18 mouse cellular contexts compared by ENCODE assay signal in the genomic region with DNA sequence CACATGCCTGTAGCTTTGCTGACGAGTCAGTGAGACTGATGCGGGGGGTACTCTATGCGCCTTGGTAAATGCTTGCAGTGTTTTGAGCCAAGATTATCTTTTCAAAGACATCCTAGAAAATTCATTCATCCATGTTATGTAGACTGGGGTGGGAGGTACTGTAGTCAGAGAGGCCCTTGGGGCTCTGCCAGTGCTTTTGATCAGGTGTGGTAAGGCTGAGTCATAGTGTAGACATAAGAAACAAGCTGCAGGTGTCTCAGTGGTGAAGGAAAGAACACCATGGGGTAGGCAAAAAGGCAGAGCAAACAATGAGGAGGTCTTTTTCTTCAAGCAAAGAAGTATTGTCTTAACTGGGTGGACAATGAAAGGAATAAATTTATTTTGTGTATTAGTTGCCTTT.
DNase-seq lines count a peak whose midpoint lies in the region; ATAC-seq and TF ChIP-seq lines count a peak whose summit lies in the region.
"Had no signal": no experiment of that assay in that cellular context is flagged by ENCODE, and none has a peak within 500 bp of the region (broad histone marks: within the 10 kb centered on the region; RNA-seq: fewer than 3 reads in every experiment).

No protein-coding gene starts in this region.

- peak; percentile 30 for DNase-seq in ovary, adult 18-20 months (ENCODE audit: low spot score)
- DNase-seq in ovary, postnatal 10 days (ENCODE audit: low spot score), result no peak
- DNase-seq in induced T-regulatory cell, adult 2 months (ENCODE audit: low read depth), result peak; percentile 40
- DNase-seq in lung, postnatal 0 days (ENCODE audit: low spot score), result peak; percentile 61
- DNase-seq in stomach, postnatal 0 days (ENCODE audit: low spot score), result peak; percentile 83
- no peak for DNase-seq in layer of hippocampus, postnatal 25 days (ENCODE audit: extremely low spot score in 1 of 2, low spot score in 1 of 2)
- no peak for DNase-seq in embryo, embryonic 9.5 days (ENCODE audit: extremely low spot score)
- DNase-seq: adrenal gland, adult 2 months; cerebellum, adult 9-11 months; kidney, adult 9 months; kidney, postnatal 25 days; thymus, postnatal 36 days had no signal

- H3K4me1 ChIP-seq in lung, postnatal 0 days (ENCODE audit: insufficient read depth, low read depth, low read length), result peaks cover 6% of the 10 kb centered on the region; the same call in 1 of the 2 replicates
- H3K4me1 ChIP-seq in stomach, postnatal 0 days (replicated peaks; ENCODE audit: control insufficient read depth, insufficient read depth), result no peaks in the 10 kb centered on the region
- H3K4me1 ChIP-seq: embryonic facial prominence, embryonic 13.5 days; liver, embryonic 12.5 days; midbrain, embryonic 13.5 days; neural tube, embryonic 12.5 days had no signal

- no peak overlapping the region for H3K9ac ChIP-seq in lung, postnatal 0 days (replicated peaks; ENCODE audit: low read depth)
- no peak overlapping the region for H3K9ac ChIP-seq in stomach, postnatal 0 days (ENCODE audit: low read length)
- H3K9ac ChIP-seq: embryonic facial prominence, embryonic 13.5 days; liver, embryonic 12.5 days; midbrain, embryonic 13.5 days; neural tube, embryonic 12.5 days had no signal

- no peak overlapping the region for H3K4me2 ChIP-seq in lung, postnatal 0 days (replicated peaks; ENCODE audit: low read depth, low read length)
- no peak overlapping the region for H3K4me2 ChIP-seq in stomach, postnatal 0 days (replicated peaks; ENCODE audit: low read depth)
- H3K4me2 ChIP-seq: embryonic facial prominence, embryonic 13.5 days; liver, embryonic 12.5 days; midbrain, embryonic 13.5 days; neural tube, embryonic 12.5 days had no signal

- no peak overlapping the region for H3K4me3 ChIP-seq in lung, postnatal 0 days (ENCODE audit: low read depth, low read length)
- no peak overlapping the region for H3K4me3 ChIP-seq in stomach, postnatal 0 days (ENCODE audit: low read depth, low read length)
- H3K4me3 ChIP-seq: embryonic facial prominence, embryonic 13.5 days; left cerebral cortex, adult 2 months; liver, embryonic 12.5 days; midbrain, embryonic 13.5 days; neural tube, embryonic 12.5 days had no signal

- no peaks in the 10 kb centered on the region for H3K9me3 ChIP-seq in lung, postnatal 0 days (ENCODE audit: low read length)
- H3K9me3 ChIP-seq in stomach, postnatal 0 days (ENCODE audit: control insufficient read depth, low read length), result no peaks in the 10 kb centered on the region
- H3K9me3 ChIP-seq: embryonic facial prominence, embryonic 13.5 days; liver, embryonic 12.5 days; midbrain, embryonic 13.5 days; neural tube, embryonic 12.5 days had no signal

- no peak overlapping the region for H3K27ac ChIP-seq in lung, postnatal 0 days (ENCODE audit: low read length)
- peak overlapping the region; percentile 79 for H3K27ac ChIP-seq in stomach, postnatal 0 days (replicated peaks)
- H3K27ac ChIP-seq: embryonic facial prominence, embryonic 13.5 days; left cerebral cortex, adult 2 months; liver, embryonic 12.5 days; midbrain, embryonic 13.5 days; neural tube, embryonic 12.5 days had no signal

- no peaks in the 10 kb centered on the region; the same call in 1 of the 2 replicates for H3K36me3 ChIP-seq in lung, postnatal 0 days (ENCODE audit: insufficient read depth, low read length)
- H3K36me3 ChIP-seq in stomach, postnatal 0 days (ENCODE audit: control insufficient read depth, insufficient read depth, low read length), result no peaks in the 10 kb centered on the region
- H3K36me3 ChIP-seq: midbrain, embryonic 13.5 days; neural tube, embryonic 12.5 days had no signal

- WGBS in lung, postnatal 0 days, result 65% methylated on average over 3 of the region's 3 CpGs
- 70% methylated on average over 3 of the region's 3 CpGs for WGBS in stomach, postnatal 0 days

- TF ChIP-seq EP300 in lung, postnatal 0 days (IDR thresholded peaks at IDR 0.05), result no peak
- no peak for TF ChIP-seq EP300 in stomach, postnatal 0 days (optimal IDR thresholded peaks at IDR 0.05)

- TF ChIP-seq CTCF in lung, postnatal 0 days (IDR thresholded peaks at IDR 0.05), result no peak
- TF ChIP-seq CTCF in stomach, postnatal 0 days (IDR thresholded peaks at IDR 0.05; ENCODE audit: low read depth), result no peak

- H3K27me3 ChIP-seq in lung, postnatal 0 days (replicated peaks; ENCODE audit: insufficient read depth, low read length), result no peaks in the 10 kb centered on the region
- no peaks in the 10 kb centered on the region for H3K27me3 ChIP-seq in stomach, postnatal 0 days (ENCODE audit: control insufficient read depth, insufficient read depth, low read length)
- H3K27me3 ChIP-seq: embryonic facial prominence, embryonic 13.5 days; liver, embryonic 12.5 days; midbrain, embryonic 13.5 days; neural tube, embryonic 12.5 days had no signal

- peak; percentile 63 for ATAC-seq in lung, postnatal 0 days
- peak; percentile 95 for ATAC-seq in stomach, postnatal 0 days (ENCODE audit: low FRiP score, low TSS enrichment)
- ATAC-seq: forebrain, embryonic 16.5 days; liver, embryonic 12.5 days; midbrain, embryonic 13.5 days had no signal

Comparison
In these comparisons a context has a peak if more than half of its experiments do, and no peak if none do; other contexts are left out.
1. DNase-seq: peak in ovary, adult 18-20 months (single experiment), induced T-regulatory cell, adult 2 months (single experiment), lung, postnatal 0 days (single experiment) and stomach, postnatal 0 days (single experiment); none in ovary, postnatal 10 days (single experiment), layer of hippocampus, postnatal 25 days (0 of 2) and embryo, embryonic 9.5 days (single experiment).